Mouse (Mus musculus) forebrain, embryonic 16.5 days (tissue): ENCODE data around the gene Spata22. TPM values are rescaled to one million over a fixed set of nuclear protein-coding genes. Genes with fewer than 3 reads are reported as not detected.

Experiments used
- polyA plus RNA-seq: library from polyadenylated mRNA; unstranded; fragments of >200 nt; fragmentation: Nextera tagmentation; extraction: Ambion mirVana; gene quantifications from 2 replicates; pipeline ENCODE4 v1.2.1, GENCODE M21; 2015

Gene Spata22
- polyA plus RNA-seq, 1 experiment from 2014 or later: not detected

Other genes with a start within 250 kb of the Spata22 start
- 0.14 and 0.22 TPM in 2 replicates for gene Itgae, start 239.2 kb upstream of the Spata22 start, polyA plus RNA-seq
- gene Haspin, start 191.4 kb upstream of the Spata22 start, polyA plus RNA-seq: 5.8 and 6.3 TPM in 2 replicates
- gene P2rx5, start 169.3 kb upstream of the Spata22 start, polyA plus RNA-seq: 1.1 and 1.3 TPM in 2 replicates
- gene Emc6, start 152.7 kb upstream of the Spata22 start, polyA plus RNA-seq: 119 and 127 TPM in 2 replicates
- 166 and 182 TPM in 2 replicates for gene Tax1bp3, start 152.7 kb upstream of the Spata22 start, polyA plus RNA-seq
- 20.6 and 21.5 TPM in 2 replicates for gene Ctns, start 130.7 kb upstream of the Spata22 start, polyA plus RNA-seq
- 1.3 and 1.8 TPM in 2 replicates for gene Shpk, start 130.3 kb upstream of the Spata22 start, polyA plus RNA-seq
- not detected in 2 replicates for gene Trpv1, start 95.4 kb upstream of the Spata22 start, polyA plus RNA-seq
- 0.06 TPM in 1 of 2 replicates, not detected in the other for gene Trpv3, start 62.4 kb upstream of the Spata22 start, polyA plus RNA-seq
- 0.77 and 1.3 TPM in 2 replicates for gene Aspa, start 145 bp upstream of the Spata22 start, polyA plus RNA-seq
- gene Gm49340, start within 50 bp of the Spata22 start, polyA plus RNA-seq: not detected in 2 replicates
- not detected in 2 replicates for gene Olfr20, start 21.0 kb downstream of the Spata22 start, polyA plus RNA-seq
- not detected in 2 replicates for gene Olfr376, start 41.5 kb downstream of the Spata22 start, polyA plus RNA-seq
- gene Olfr1, start 69.9 kb downstream of the Spata22 start, polyA plus RNA-seq: not detected in 2 replicates
- gene Olfr378, start 98.7 kb downstream of the Spata22 start, polyA plus RNA-seq: not detected in 2 replicates
- gene Olfr380, start 127.8 kb downstream of the Spata22 start, polyA plus RNA-seq: not detected in 2 replicates
- not detected in 2 replicates for gene Olfr381, start 161.9 kb downstream of the Spata22 start, polyA plus RNA-seq
- gene Olfr382, start 187.5 kb downstream of the Spata22 start, polyA plus RNA-seq: not detected in 2 replicates